Mouse (Mus musculus) liver, embryonic 13.5 days (tissue): ENCODE measurements around the gene Fat4. TPM values are rescaled to one million over a fixed set of nuclear protein-coding genes. Genes with fewer than 3 reads are reported as not detected.

Source experiments
- ATAC-seq: fragments of 200-750 bp; cut with Nextera tagmentation; 2 replicates; pipeline ENCODE4 v1.8.0; 2017; ENCODE audit warnings: low read depth, mild to moderate bottlenecking, moderate number of reproducible peaks, moderate library complexity
- DNase-seq: peaks from one replicate; pipeline ENCODE4 v3.0.0; 2022
- H3K27ac ChIP-seq: fragments of 300-500 bp; sonication (generic); 2 replicates; pipeline ENCODE4 v1.5.1; 2015; ENCODE audit warnings: moderate library complexity, mild to moderate bottlenecking, inconsistent platforms
- H3K27me3 ChIP-seq: fragments of 300-500 bp; sonication (generic); 2 replicates; pipeline ENCODE4 v1.6.1; 2015; ENCODE audit warnings: mild to moderate bottlenecking, inconsistent platforms
- H3K36me3 ChIP-seq: fragments of 300-500 bp; sonication (generic); 2 replicates; pipeline ENCODE4 v1.6.1; 2015; ENCODE audit warnings: mild to moderate bottlenecking, inconsistent platforms
- H3K4me1 ChIP-seq: fragments of 300-500 bp; sonication (generic); replicated peaks from 2 replicates; pipeline ENCODE4 v1.6.1; 2015; ENCODE audit warnings: inconsistent platforms
- H3K4me2 ChIP-seq: fragments of 300-500 bp; sonication (generic); 2 replicates; pipeline ENCODE4 v1.6.1; 2015; ENCODE audit warnings: inconsistent platforms, mild to moderate bottlenecking, moderate library complexity
- H3K4me3 ChIP-seq: fragments of 300-500 bp; sonication (generic); replicated peaks from 2 replicates; pipeline ENCODE4 v1.5.1; 2015; ENCODE audit warnings: mild to moderate bottlenecking, inconsistent platforms
- H3K9ac ChIP-seq: fragments of 300-500 bp; sonication (generic); 2 replicates; pipeline ENCODE4 v1.6.1; 2015; ENCODE audit warnings: mild to moderate bottlenecking, inconsistent platforms
- H3K9me3 ChIP-seq: fragments of 300-500 bp; sonication (generic); replicated peaks from 2 replicates; pipeline ENCODE4 v1.6.1; 2016; ENCODE audit warnings: inconsistent platforms
- WGBS: fragments of 180-500 bp; shearing (Covaris S2); methylation state at CpG from one replicate; pipeline ENCODE4 v1.1.7; 2015; ENCODE audit not compliant: insufficient replicate concordance; 5-methylcytosine and 5-hydroxymethylcytosine counted together
- polyA plus RNA-seq: library from polyadenylated mRNA; unstranded; fragments of >200 nt; fragmentation: Nextera tagmentation; extraction: Ambion mirVana; gene quantifications from 2 replicates; pipeline ENCODE4 v1.2.1, GENCODE M21; 2015

Gene Fat4
- polyA plus RNA-seq, 1 experiment from 2014 or later, result 0.33 TPM

- ATAC-seq, result no peak
Observed at GRCm38 (mm10) chr3:38907676-38908425, 21.1 kb downstream of the Fat4 start.

DNA sequence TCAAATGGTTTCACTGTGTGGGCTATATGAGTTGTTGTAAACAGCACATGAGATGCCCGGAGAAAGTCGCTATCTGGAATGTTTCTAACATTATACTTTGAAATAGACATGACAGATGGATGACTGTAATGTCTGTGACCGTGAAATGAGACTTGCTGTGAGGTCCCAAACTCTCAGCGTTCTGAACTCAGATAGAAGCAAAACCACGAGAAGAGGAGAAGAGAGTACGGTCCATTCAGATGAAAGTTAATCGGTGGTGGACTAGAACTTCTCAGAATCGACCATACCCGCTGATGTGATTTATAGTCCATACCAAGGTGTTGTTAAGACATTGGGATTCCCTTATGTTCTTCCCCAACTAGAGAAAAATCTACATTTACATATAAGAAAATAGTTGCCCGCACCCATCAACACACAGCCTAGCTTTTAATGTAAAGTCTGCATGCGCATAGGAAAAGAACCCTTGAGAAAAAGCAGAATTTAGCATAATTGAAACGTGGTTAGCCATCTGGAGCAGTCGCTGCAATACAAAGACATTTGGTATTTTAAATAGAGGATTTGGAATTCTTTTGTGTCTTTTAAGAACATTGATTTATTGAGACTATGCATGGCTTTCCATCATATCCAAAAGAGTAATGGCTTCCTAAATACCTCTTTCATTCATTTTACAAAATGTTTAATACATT lies 21.8 kb downstream of the Fat4 start:
- Histone ChIP-seq H3K36me3 (no peaks in the 10 kb centered on the region), H3K27ac (no peak overlapping the region), H3K4me2 (no peak overlapping the region), H3K9me3 (no peaks in the 10 kb centered on the region), H3K27me3 (no peaks in the 10 kb centered on the region), H3K9ac (no peak overlapping the region), H3K4me1 (no peaks in the 10 kb centered on the region), H3K4me3 (no peak overlapping the region)
- DNase-seq, result no peak
- WGBS, result 64% methylated on average over 13 of the region's 13 CpGs
- ATAC-seq, result no peak

More at GRCm38 (mm10) chr3:38907676-38908425, 21.1 kb downstream of the Fat4 start:
- no peaks in the 10 kb centered on the region for H3K9me3 ChIP-seq
- H3K4me1 ChIP-seq, result no peaks in the 10 kb centered on the region
- 38% methylated on average over 14 of the region's 14 CpGs for WGBS
- H3K27ac ChIP-seq, result no peak overlapping the region
- no peak for DNase-seq
- no peak overlapping the region for H3K4me2 ChIP-seq
- H3K27me3 ChIP-seq, result no peaks in the 10 kb centered on the region
- H3K4me3 ChIP-seq, result no peak overlapping the region
- no peaks in the 10 kb centered on the region for H3K36me3 ChIP-seq
- H3K9ac ChIP-seq, result no peak overlapping the region

- Histone ChIP-seq H3K27me3 (no peaks in the 10 kb centered on the region), H3K36me3 (no peaks in the 10 kb centered on the region), H3K4me3 (no peak overlapping the region), H3K9me3 (no peaks in the 10 kb centered on the region), H3K9ac (no peak overlapping the region), H3K27ac (no peak overlapping the region), H3K4me1 (no peaks in the 10 kb centered on the region), H3K4me2 (no peak overlapping the region)
- DNase-seq, result no peak
- WGBS, result 63% methylated on average over 5 of the region's 5 CpGs
- no peak for ATAC-seq
Observed at GRCm38 (mm10) chr3:38912768-38913487, 26.2 kb downstream of the Fat4 start.

GRCm38 (mm10) chr3:38913488-38914105 lies 26.9 kb downstream of the Fat4 start:
- no peak overlapping the region for H3K27ac ChIP-seq
- 60% methylated on average over 11 of the region's 11 CpGs for WGBS
- H3K4me2 ChIP-seq, result no peak overlapping the region
- DNase-seq (no peak), ATAC-seq (no peak)
- no peaks in the 10 kb centered on the region for H3K27me3 ChIP-seq
- no peaks in the 10 kb centered on the region for H3K4me1 ChIP-seq
- no peaks in the 10 kb centered on the region for H3K36me3 ChIP-seq
- H3K9ac ChIP-seq, result no peak overlapping the region
- no peak overlapping the region for H3K4me3 ChIP-seq
- H3K9me3 ChIP-seq, result no peaks in the 10 kb centered on the region

DNA sequence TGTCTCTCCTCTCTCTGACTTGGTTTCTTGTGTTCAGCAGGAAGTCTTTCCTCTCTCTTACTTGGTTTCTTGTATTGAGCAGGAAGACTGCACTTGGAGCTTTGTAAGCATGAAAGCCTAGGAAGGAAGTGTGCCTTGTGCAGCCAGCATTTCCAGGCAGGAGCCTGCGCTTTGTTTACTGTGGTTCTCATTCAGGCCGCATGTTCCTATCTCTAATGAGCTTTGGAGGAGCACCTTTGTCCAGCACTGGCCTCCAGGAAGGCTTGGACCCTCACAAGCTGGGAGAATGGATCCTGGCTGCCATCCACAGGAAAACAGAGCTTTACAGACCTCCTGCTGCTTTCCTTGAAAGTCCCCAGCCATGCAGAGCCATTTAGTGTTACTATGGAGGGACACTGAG lies 32.2 kb downstream of the Fat4 start:
- 30% methylated on average over 2 of the region's 2 CpGs for WGBS
- Histone ChIP-seq H3K27me3 (no peaks in the 10 kb centered on the region), H3K4me3 (no peak overlapping the region), H3K9me3 (no peaks in the 10 kb centered on the region), H3K27ac (no peak overlapping the region), H3K9ac (no peak overlapping the region), H3K4me1 (no peaks in the 10 kb centered on the region), H3K4me2 (no peak overlapping the region), H3K36me3 (no peaks in the 10 kb centered on the region)
- ATAC-seq, result no peak
- DNase-seq, result no peak

GRCm38 (mm10) chr3:38921031-38921430 lies 34.3 kb downstream of the Fat4 start:
- ATAC-seq (no peak), DNase-seq (no peak)
- Histone ChIP-seq H3K27ac (no peak overlapping the region), H3K27me3 (no peaks in the 10 kb centered on the region), H3K9ac (no peak overlapping the region), H3K4me2 (no peak overlapping the region), H3K4me1 (no peaks in the 10 kb centered on the region), H3K36me3 (no peaks in the 10 kb centered on the region), H3K4me3 (no peak overlapping the region), H3K9me3 (no peaks in the 10 kb centered on the region)
- 76% methylated on average over 2 of the region's 2 CpGs for WGBS

DNA sequence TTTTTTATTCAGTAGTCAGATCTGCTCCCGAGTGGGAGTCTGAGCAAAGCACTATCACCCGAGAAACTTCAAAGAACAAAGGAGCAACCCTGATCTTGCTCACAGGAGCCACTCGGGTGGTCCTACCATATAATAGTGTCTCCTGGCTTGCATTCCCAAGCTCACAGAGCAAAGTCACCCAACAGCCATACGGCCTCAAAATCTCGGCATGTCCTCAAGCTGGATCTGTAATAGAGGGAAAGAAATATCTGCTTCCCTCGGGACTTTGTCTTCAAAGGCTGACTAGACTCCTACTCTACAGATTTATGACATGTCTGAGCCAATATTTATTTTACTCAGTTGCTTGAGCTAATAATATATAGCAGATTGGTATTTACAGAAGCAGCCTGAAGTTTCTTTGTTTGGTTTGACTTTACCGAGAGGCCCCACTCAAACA lies 36.5 kb downstream of the Fat4 start:
- Histone ChIP-seq H3K4me3 (no peak overlapping the region), H3K27ac (no peak overlapping the region), H3K9me3 (no peaks in the 10 kb centered on the region), H3K4me2 (no peak overlapping the region), H3K9ac (no peak overlapping the region), H3K36me3 (no peaks in the 10 kb centered on the region), H3K27me3 (no peaks in the 10 kb centered on the region), H3K4me1 (no peaks in the 10 kb centered on the region)
- 61% methylated on average over 7 of the region's 7 CpGs for WGBS
- ATAC-seq (no peak), DNase-seq (no peak)

DNA sequence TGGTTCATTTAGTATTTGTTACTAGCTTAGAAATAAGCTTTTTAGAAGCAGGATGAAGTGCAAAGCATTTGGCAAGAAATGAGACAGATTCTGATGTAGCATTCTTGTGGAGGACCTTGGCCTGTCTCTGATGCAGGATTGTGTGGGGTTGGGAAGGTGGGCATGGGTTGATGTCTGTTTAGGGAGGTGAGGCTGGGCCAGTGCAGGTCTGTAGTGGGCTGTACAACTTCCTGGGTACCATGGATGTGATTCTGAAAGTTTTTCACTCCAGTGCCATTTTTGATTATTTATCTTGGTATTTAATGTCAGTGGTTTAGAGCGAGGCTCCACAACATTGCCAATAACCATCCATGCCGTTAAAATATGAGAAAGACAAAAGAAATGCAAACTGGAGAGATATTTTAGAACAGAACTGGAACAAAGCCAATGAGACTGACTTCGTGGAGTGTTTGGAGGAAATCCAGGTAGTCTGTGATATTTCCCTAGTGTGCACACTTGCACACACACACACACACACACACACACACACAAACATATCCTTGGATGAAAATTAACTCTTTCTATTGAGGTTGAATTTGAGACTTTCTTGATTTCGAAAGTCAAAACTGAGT lies 41.4 kb downstream of the Fat4 start:
- Histone ChIP-seq H3K4me2 (no peak overlapping the region), H3K9me3 (no peaks in the 10 kb centered on the region), H3K27me3 (no peaks in the 10 kb centered on the region), H3K9ac (no peak overlapping the region), H3K36me3 (no peaks in the 10 kb centered on the region), H3K4me1 (no peaks in the 10 kb centered on the region), H3K27ac (no peak overlapping the region), H3K4me3 (no peak overlapping the region)
- WGBS, result 50% methylated on average over 4 of the region's 4 CpGs
- no peak for DNase-seq
- ATAC-seq, result no peak

DNA sequence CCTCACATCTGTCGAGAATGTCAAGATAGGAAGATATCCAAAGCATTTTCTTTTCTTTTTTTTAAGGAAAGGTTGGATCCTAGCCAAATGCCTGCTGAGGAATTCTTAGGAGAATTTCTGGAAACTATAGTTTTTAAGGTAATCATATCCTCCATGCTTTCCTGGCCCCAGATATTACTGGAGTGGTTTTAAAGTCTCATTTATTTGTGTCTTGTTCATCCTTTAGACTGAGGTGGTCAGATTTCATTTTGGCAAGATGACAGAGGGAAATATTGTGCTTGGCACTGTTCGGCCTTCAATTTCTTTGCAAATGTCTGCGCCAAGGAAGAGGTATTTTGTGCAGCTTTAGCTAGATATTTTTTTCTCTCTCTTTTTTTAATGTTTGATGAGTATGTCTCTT lies 42.0 kb downstream of the Fat4 start:
- no peak for ATAC-seq
- Histone ChIP-seq H3K4me2 (no peak overlapping the region), H3K4me1 (no peaks in the 10 kb centered on the region), H3K27ac (no peak overlapping the region), H3K27me3 (no peaks in the 10 kb centered on the region), H3K36me3 (no peaks in the 10 kb centered on the region), H3K9me3 (no peaks in the 10 kb centered on the region), H3K4me3 (no peak overlapping the region), H3K9ac (no peak overlapping the region)
- WGBS, result 71% methylated on average over 3 of the region's 3 CpGs
- DNase-seq, result no peak

- H3K27ac ChIP-seq, result no peak overlapping the region
- H3K9ac ChIP-seq, result no peak overlapping the region
- no peaks in the 10 kb centered on the region for H3K27me3 ChIP-seq
- no peaks in the 10 kb centered on the region for H3K36me3 ChIP-seq
- H3K4me2 ChIP-seq, result no peak overlapping the region
- no peaks in the 10 kb centered on the region for H3K9me3 ChIP-seq
- WGBS, result 78% methylated on average over 7 of the region's 7 CpGs
- DNase-seq (no peak), ATAC-seq (no peak)
- H3K4me3 ChIP-seq, result no peak overlapping the region
- H3K4me1 ChIP-seq, result no peaks in the 10 kb centered on the region
Observed at GRCm38 (mm10) chr3:38934780-38935179, 48.0 kb downstream of the Fat4 start.

DNA sequence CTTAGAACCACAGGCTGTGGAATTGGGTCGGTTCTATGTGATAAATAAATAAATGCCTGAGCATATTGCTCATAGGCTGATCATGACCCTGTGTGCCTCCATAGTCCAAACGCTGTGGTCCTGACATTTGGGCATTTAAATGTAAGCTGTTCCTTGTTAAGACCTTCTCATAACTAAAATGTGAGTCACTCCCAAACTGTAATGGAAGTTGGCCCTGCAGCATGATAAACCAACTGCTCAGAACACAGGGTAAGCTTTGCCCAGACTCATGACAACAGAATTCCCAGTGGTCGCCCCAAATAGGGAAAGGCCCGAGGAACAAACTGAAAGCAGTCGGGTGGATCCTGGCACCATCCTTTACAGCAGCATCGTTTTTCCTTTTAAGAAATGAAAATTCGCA lies 49.7 kb downstream of the Fat4 start:
- Histone ChIP-seq H3K4me2 (no peak overlapping the region), H3K27ac (no peak overlapping the region), H3K9me3 (no peaks in the 10 kb centered on the region), H3K9ac (no peak overlapping the region), H3K36me3 (no peaks in the 10 kb centered on the region), H3K27me3 (no peaks in the 10 kb centered on the region), H3K4me3 (no peak overlapping the region), H3K4me1 (no peaks in the 10 kb centered on the region)
- DNase-seq (no peak), ATAC-seq (no peak)
- WGBS, result 58% methylated on average over 7 of the region's 7 CpGs
